In genomic region chr19:41803322-41803721, GRCm38 (mm10) we compare ENCODE assay signal across 9 mouse cellular contexts. TPM values are rescaled to one million over a fixed set of nuclear protein-coding genes. Genes with fewer than 3 reads are reported as not detected.
DNase-seq lines count a peak whose midpoint lies in the region.
"Had no signal": no experiment of that assay in that cellular context is flagged by ENCODE, and none has a peak within 500 bp of the region (broad histone marks: within the 10 kb centered on the region; RNA-seq: fewer than 3 reads in every experiment).

No protein-coding gene starts in this region.

- peak; percentile 26 to 35 for DNase-seq in kidney, postnatal 4 days
- DNase-seq in kidney, adult 8-10 months = no peak
- DNase-seq in Muller cell, postnatal 12 days (ENCODE audit: inconsistent ontology term) = peak; percentile 32
- peak; percentile 56 for DNase-seq in liver
- DNase-seq in splenic B cell, adult 2 months (ENCODE audit: low read depth, low spot score) = peak; percentile 72
- DNase-seq in ovary, postnatal 36 days (ENCODE audit: low spot score) = no peak
- no peak for DNase-seq in cerebellum, adult 8-10 months
- DNase-seq in layer of hippocampus, adult 18-20 months (ENCODE audit: low spot score in 2 of 2) = no peak

- no peaks in the 10 kb centered on the region; the same call in 1 of the 2 replicates for H3K27me3 ChIP-seq in splenic B cell, adult 2 months (ENCODE audit: control insufficient read depth, insufficient read depth, low read length, poor library complexity, severe bottlenecking)
- H3K27me3 ChIP-seq: lung, embryonic 15.5 days had no signal

- no peaks in the 10 kb centered on the region for H3K36me3 ChIP-seq in splenic B cell, adult 2 months (ENCODE audit: control insufficient read depth, insufficient read depth, low read length, poor library complexity, severe bottlenecking)
- H3K36me3 ChIP-seq: lung, embryonic 15.5 days had no signal

RNA-seq across cellular contexts. Expression of gene Arhgap19, which starts 1.5 kb away (rescaled TPM):
- total RNA-seq in layer of hippocampus, adult 18-20 months (2021) = 1 to 10 TPM; 2.6 to 2.9 TPM

RNA-seq across cellular contexts. Expression of gene Frat1, which starts 26.4 kb away (rescaled TPM):
- total RNA-seq in layer of hippocampus, adult 18-20 months (2021) = 10 to 100 TPM; 17.8 to 22.3 TPM

RNA-seq across cellular contexts. Expression of gene Frat2, which starts 44.6 kb away (rescaled TPM):
- total RNA-seq in layer of hippocampus, adult 18-20 months (2021) = 10 to 100 TPM; 12.9 to 13.1 TPM

RNA-seq across cellular contexts. Expression of gene Slit1, which starts 59.9 kb away (rescaled TPM):
- total RNA-seq in layer of hippocampus, adult 18-20 months (2021) = 100 to 1,000 TPM; 209 to 224 TPM

Comparison
In these comparisons a context has a peak if more than half of its experiments do, and no peak if none do; other contexts are left out.
1. DNase-seq: peak in kidney, postnatal 4 days (2 of 2), Muller cell, postnatal 12 days (single experiment), liver (single experiment) and splenic B cell, adult 2 months (single experiment); none in kidney, adult 8-10 months (0 of 2), ovary, postnatal 36 days (single experiment), cerebellum, adult 8-10 months (single experiment) and layer of hippocampus, adult 18-20 months (0 of 2).